ENCODE assay signal across 7 mouse cellular contexts in genomic region chr17:87745926-87746888, GRCm38 (mm10). TPM values are rescaled to one million over a fixed set of nuclear protein-coding genes. Genes with fewer than 3 reads are reported as not detected.
DNase-seq lines count a peak whose midpoint lies in the region; ATAC-seq lines count a peak whose summit lies in the region.

No protein-coding gene starts in this region.

- peaks cover 29% of the 10 kb centered on the region for H3K4me1 ChIP-seq in forebrain, embryonic 16.5 days (replicated peaks; ENCODE audit: control insufficient read depth, insufficient read depth, low read length)

- intact Hi-C loops in left cerebral cortex, postnatal 36 days (cut with DNase I) = loop anchor here (2.0 kb wide), 2 partner anchors 19 to 51 kb away; partner anchors contain the start of gene Kcnk12

- H3K36me3 ChIP-seq in forebrain, embryonic 16.5 days (ENCODE audit: control insufficient read depth, insufficient read depth) = no peaks in the 10 kb centered on the region

- ATAC-seq in forebrain, embryonic 16.5 days = peak; percentile 58
- peak; percentile 44 for ATAC-seq in megakaryocyte-erythroid progenitor cell, adult 5-6 weeks (replicated peaks; ENCODE audit: low FRiP score, low TSS enrichment, poor library complexity, severe bottlenecking)

- H3K9ac ChIP-seq in forebrain, embryonic 16.5 days (replicated peaks; ENCODE audit: low read depth, low read length) = peak overlapping the region; percentile 73

- 2% methylated on average over 101 of the region's 101 CpGs for WGBS in forebrain, embryonic 16.5 days

- no peaks in the 10 kb centered on the region for H3K9me3 ChIP-seq in forebrain, embryonic 16.5 days (ENCODE audit: control insufficient read depth, low read length)

- no peaks in the 10 kb centered on the region; the same call in 1 of the 2 replicates for H3K27me3 ChIP-seq in forebrain, embryonic 16.5 days (replicated peaks; ENCODE audit: control insufficient read depth, insufficient read depth, low read length)

- DNase-seq in WW6 (ENCODE audit: low read depth, low spot score) = peak; percentile 43
- DNase-seq in cerebellum, adult 11-12 months = peak; percentile 76
- DNase-seq in hindlimb bud, embryonic 11.5 days (ENCODE audit: extremely low spot score, low read depth, low spot score) = peak; percentile 5
- DNase-seq in left cerebral cortex, postnatal 36 days (ENCODE audit: low spot score in 2 of 2) = peak; percentile 70 to 80
- DNase-seq in right cerebral cortex, postnatal 4 days = peak; percentile 69

- peak overlapping the region; percentile 98 for H3K4me2 ChIP-seq in forebrain, embryonic 16.5 days (ENCODE audit: low read length)

- peak overlapping the region; percentile 92 for H3K27ac ChIP-seq in forebrain, embryonic 16.5 days (ENCODE audit: low read length)

- H3K4me3 ChIP-seq in forebrain, embryonic 16.5 days (replicated peaks; ENCODE audit: low read length) = peak overlapping the region; percentile 65

RNA-seq across cellular contexts. Expression of gene Kcnk12, which starts 51.6 kb away (rescaled TPM):
- 0.82 and 1.3 TPM in 2 replicates for polyA plus RNA-seq in forebrain, embryonic 16.5 days (2015; fragmentation: Nextera tagmentation; extraction: Ambion mirVana)
- 10 to 100 TPM; 28.7 to 33.0 TPM for total RNA-seq in left cerebral cortex, postnatal 36 days (2021)
- not detected in 2 replicates for total RNA-seq in megakaryocyte-erythroid progenitor cell, adult 5-6 weeks (2014; fragmentation: Nextera tagmentation)
- total RNA-seq in megakaryocyte-erythroid progenitor cell, adult 5-6 weeks (2017) = not detected in 2 replicates

Comparison
In these comparisons a context has a peak if more than half of its experiments do, and no peak if none do; other contexts are left out.
1. Peak in every context shown above with its lines: DNase-seq, ATAC-seq, H3K4me3 ChIP-seq and H3K27ac ChIP-seq.
2. DNase-seq: peak in every context shown above with its lines; median percentile 76 in cerebellum, adult 11-12 months; 75 in left cerebral cortex, postnatal 36 days; 69 in right cerebral cortex, postnatal 4 days; 43 in WW6; 5 in hindlimb bud, embryonic 11.5 days.
3. RNA of gene Kcnk12, which starts 51.6 kb away (total RNA-seq): 28.7 to 33.0 TPM in left cerebral cortex, postnatal 36 days; not detected in megakaryocyte-erythroid progenitor cell, adult 5-6 weeks; every median in the first group is over 10 times any median in the second.